Mouse (Mus musculus): ENCODE results near the gene Tcaim. TPM values are rescaled to one million over a fixed set of nuclear protein-coding genes. Genes with fewer than 3 reads are reported as not detected.
"Not testable (repeated sequence)": the region's sequence is repeated elsewhere in the genome, so short reads cannot be mapped to it uniquely, and the experiment has no call there.

Tcaim gene
- polyA plus RNA-seq, 1 experiment from 2014 or later: 5.7 TPM

GRCm38 (mm10) chr9:122843760-122844159, 38.4 kb downstream of the Tcaim start, which contains the start of gene Gm35549:
Gene Gm35549 (minus strand): TSS chr9:122844035.
- H3K27ac ChIP-seq (ENCODE audit: low read depth, low read length): no peak within 1 kb of the TSS
- no peak within 1 kb of the TSS for H3K4me2 ChIP-seq
- H3K9me3 ChIP-seq (ENCODE audit: control insufficient read depth, low read length): no peaks in the 10 kb centered on the region
- 77% methylated on average over 3 of the region's 3 CpGs for WGBS
- no peak within 1 kb of the TSS for H3K4me3 ChIP-seq (ENCODE audit: low read depth, low read length)
- DNase-seq (ENCODE audit: low spot score, missing footprints) (no peak), ATAC-seq (ENCODE audit: low FRiP score) (no peak)
- no peaks in the 10 kb centered on the region for H3K4me1 ChIP-seq (ENCODE audit: control insufficient read depth, insufficient read depth, low read length)
- no peak within 1 kb of the TSS for H3K9ac ChIP-seq (ENCODE audit: low read length)
- H3K36me3 ChIP-seq (ENCODE audit: control insufficient read depth, insufficient read depth, low read length): no peaks in the 10 kb centered on the region
- H3K27me3 ChIP-seq (ENCODE audit: control insufficient read depth, insufficient read depth, low read length): no peaks in the 10 kb centered on the region

DNA sequence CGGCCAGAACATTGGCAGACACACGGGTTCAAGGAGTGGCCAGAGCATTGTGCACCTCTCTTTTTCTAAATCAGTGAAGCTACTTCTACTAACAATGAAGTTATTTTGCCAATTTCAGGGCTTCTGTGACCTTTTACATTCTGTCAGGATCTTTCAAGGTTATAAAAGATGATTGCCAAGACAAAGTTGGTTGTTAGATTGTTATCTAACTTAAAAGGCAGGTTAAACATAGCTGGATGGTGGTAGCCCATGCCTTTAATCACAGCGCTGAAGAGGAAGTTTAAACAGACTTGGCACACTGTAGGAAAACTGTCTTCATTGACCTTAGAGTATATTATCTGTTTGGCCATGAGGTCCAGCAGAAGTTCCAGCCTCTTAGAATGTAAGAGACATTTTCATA, 40.3 kb downstream of the Tcaim start:
- H3K9ac ChIP-seq (ENCODE audit: low read length): no peak overlapping the region
- ATAC-seq (ENCODE audit: low FRiP score) (no peak), DNase-seq (ENCODE audit: low spot score, missing footprints) (no peak)
- H3K9me3 ChIP-seq (ENCODE audit: control insufficient read depth, low read length): no peaks in the 10 kb centered on the region
- WGBS: 89% methylated on average over 3 of the region's 3 CpGs
- peaks cover 8% of the 10 kb centered on the region; the same call in 1 of the 2 replicates for H3K36me3 ChIP-seq (ENCODE audit: control insufficient read depth, insufficient read depth, low read length)
- no peak overlapping the region for H3K4me3 ChIP-seq (ENCODE audit: low read depth, low read length)
- H3K4me2 ChIP-seq: no peak overlapping the region
- H3K4me1 ChIP-seq (ENCODE audit: control insufficient read depth, insufficient read depth, low read length): no peaks in the 10 kb centered on the region
- no peak overlapping the region for H3K27ac ChIP-seq (ENCODE audit: low read depth, low read length)
- no peaks in the 10 kb centered on the region for H3K27me3 ChIP-seq (ENCODE audit: control insufficient read depth, insufficient read depth, low read length)

DNA sequence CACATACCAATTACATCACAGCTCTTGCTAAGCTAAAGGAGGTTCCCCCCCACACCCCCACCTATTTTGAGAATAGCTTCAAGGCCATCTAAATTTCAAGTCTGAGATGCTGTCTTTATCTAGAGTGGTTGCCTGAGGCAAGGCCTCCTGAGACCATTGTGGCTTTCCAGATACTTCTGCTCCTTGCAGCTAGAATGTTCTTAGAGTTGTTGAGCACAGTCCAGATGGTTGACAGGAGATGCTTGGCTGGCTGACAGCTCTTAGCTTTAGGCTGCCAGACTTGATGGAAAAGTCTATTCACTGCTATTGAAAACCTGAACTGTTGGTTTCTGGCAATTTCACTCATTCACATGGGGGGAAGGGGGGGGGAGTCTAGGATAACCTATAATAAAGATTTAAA, 40.8 kb downstream of the Tcaim start:
- H3K4me2 ChIP-seq: no peak overlapping the region
- no peak for ATAC-seq (ENCODE audit: low FRiP score)
- H3K9ac ChIP-seq (ENCODE audit: low read length): no peak overlapping the region
- no peaks in the 10 kb centered on the region for H3K4me1 ChIP-seq (ENCODE audit: control insufficient read depth, insufficient read depth, low read length)
- no peak overlapping the region for H3K27ac ChIP-seq (ENCODE audit: low read depth, low read length)
- DNase-seq (ENCODE audit: low spot score, missing footprints): no peak
- no peaks in the 10 kb centered on the region for H3K27me3 ChIP-seq (ENCODE audit: control insufficient read depth, insufficient read depth, low read length)
- H3K9me3 ChIP-seq (ENCODE audit: control insufficient read depth, low read length): no peaks in the 10 kb centered on the region
- no peak overlapping the region for H3K4me3 ChIP-seq (ENCODE audit: low read depth, low read length)
- peaks cover 10% of the 10 kb centered on the region; the same call in 1 of the 2 replicates for H3K36me3 ChIP-seq (ENCODE audit: control insufficient read depth, insufficient read depth, low read length)

DNA sequence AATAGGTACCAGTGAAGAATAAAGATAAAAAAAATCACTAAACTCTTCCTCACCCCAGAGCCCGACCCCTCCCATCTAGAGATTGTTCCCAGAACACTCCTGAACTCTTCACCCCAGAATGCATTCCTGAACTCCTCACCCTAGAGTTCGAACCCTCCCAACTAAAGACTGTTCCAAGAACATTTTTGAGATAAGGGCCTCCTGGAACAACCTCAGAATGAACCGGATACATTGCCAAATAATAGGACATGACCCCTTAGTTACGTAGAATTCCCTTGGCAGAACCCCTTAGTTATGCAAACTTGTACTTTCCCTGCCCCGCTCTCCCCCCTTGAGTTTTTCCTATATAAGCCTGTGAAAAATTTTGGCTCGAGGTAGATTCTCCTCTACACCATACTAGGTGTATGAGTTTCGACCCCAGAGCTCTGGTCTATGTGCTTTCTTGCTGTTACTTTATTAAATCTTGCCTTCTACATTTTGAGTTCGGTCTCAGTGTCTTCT, 42.5 kb downstream of the Tcaim start:
- peaks cover 26% of the 10 kb centered on the region for H3K36me3 ChIP-seq (ENCODE audit: control insufficient read depth, insufficient read depth, low read length)
- DNase-seq (ENCODE audit: low spot score, missing footprints): not testable (repeated sequence)
- 97% methylated on average over 6 of the region's 8 CpGs for WGBS

GRCm38 (mm10) chr9:122854526-122854925, 49.2 kb downstream of the Tcaim start:
- no peak overlapping the region for H3K27ac ChIP-seq (ENCODE audit: low read depth, low read length)
- DNase-seq (ENCODE audit: low spot score, missing footprints) (no peak), ATAC-seq (ENCODE audit: low FRiP score) (no peak)
- H3K4me3 ChIP-seq (ENCODE audit: low read depth, low read length): no peak overlapping the region
- H3K4me2 ChIP-seq: no peak overlapping the region
- peaks cover 71% of the 10 kb centered on the region for H3K36me3 ChIP-seq (ENCODE audit: control insufficient read depth, insufficient read depth, low read length)
- no peaks in the 10 kb centered on the region for H3K4me1 ChIP-seq (ENCODE audit: control insufficient read depth, insufficient read depth, low read length)
- 92% methylated on average over 7 of the region's 7 CpGs for WGBS
- no peaks in the 10 kb centered on the region for H3K27me3 ChIP-seq (ENCODE audit: control insufficient read depth, insufficient read depth, low read length)
- no peaks in the 10 kb centered on the region; the same call in 1 of the 2 replicates for H3K9me3 ChIP-seq (ENCODE audit: control insufficient read depth, low read length)
- no peak overlapping the region for H3K9ac ChIP-seq (ENCODE audit: low read length)

More for the DNA sequence above, 42.5 kb downstream of the Tcaim start:
- not testable (repeated sequence) for H3K9ac ChIP-seq (ENCODE audit: low read length); H3K9me3 ChIP-seq (ENCODE audit: control insufficient read depth, low read length); H3K4me3 ChIP-seq (ENCODE audit: low read depth, low read length); H3K4me2 ChIP-seq; H3K27me3 ChIP-seq (ENCODE audit: control insufficient read depth, insufficient read depth, low read length); ATAC-seq (ENCODE audit: low FRiP score); H3K4me1 ChIP-seq (ENCODE audit: control insufficient read depth, insufficient read depth, low read length); H3K27ac ChIP-seq (ENCODE audit: low read depth, low read length)

DNA sequence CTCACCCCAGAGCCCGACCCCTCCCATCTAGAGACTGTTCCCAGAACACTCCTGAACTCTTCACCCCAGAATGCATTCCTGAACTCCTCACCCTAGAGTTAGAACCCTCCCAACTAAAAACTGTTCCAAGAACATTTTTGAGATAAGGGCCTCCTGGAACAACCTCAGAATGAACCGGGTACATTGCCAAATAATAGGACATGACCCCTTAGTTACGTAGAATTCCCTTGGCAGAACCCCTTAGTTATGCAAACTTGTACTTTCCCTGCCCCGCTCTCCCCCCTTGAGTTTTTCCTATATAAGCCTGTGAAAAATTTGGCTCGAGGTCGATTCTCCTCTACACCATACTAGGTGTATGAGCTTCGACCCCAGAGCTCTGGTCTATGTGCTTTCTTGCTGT, 49.8 kb downstream of the Tcaim start:
- H3K4me1 ChIP-seq (ENCODE audit: control insufficient read depth, insufficient read depth, low read length); ATAC-seq (ENCODE audit: low FRiP score); H3K27ac ChIP-seq (ENCODE audit: low read depth, low read length); H3K9ac ChIP-seq (ENCODE audit: low read length); H3K4me3 ChIP-seq (ENCODE audit: low read depth, low read length); H3K27me3 ChIP-seq (ENCODE audit: control insufficient read depth, insufficient read depth, low read length); H3K9me3 ChIP-seq (ENCODE audit: control insufficient read depth, low read length); H3K4me2 ChIP-seq; DNase-seq (ENCODE audit: low spot score, missing footprints): not testable (repeated sequence)
- H3K36me3 ChIP-seq (ENCODE audit: control insufficient read depth, insufficient read depth, low read length): peaks cover 73% of the 10 kb centered on the region
- WGBS: 95% methylated on average over 2 of the region's 7 CpGs

- Histone ChIP-seq H3K27ac (ENCODE audit: low read depth, low read length) (no peak overlapping the region), H3K27me3 (ENCODE audit: control insufficient read depth, insufficient read depth, low read length) (no peaks in the 10 kb centered on the region), H3K4me2 (no peak overlapping the region), H3K36me3 (ENCODE audit: control insufficient read depth, insufficient read depth, low read length) (peaks cover 78% of the 10 kb centered on the region), H3K9me3 (ENCODE audit: control insufficient read depth, low read length) (peaks cover 5% of the 10 kb centered on the region; the same call in 1 of the 2 replicates), H3K9ac (ENCODE audit: low read length) (no peak overlapping the region), H3K4me1 (ENCODE audit: control insufficient read depth, insufficient read depth, low read length) (no peaks in the 10 kb centered on the region), H3K4me3 (ENCODE audit: low read depth, low read length) (no peak overlapping the region)
- no peak for ATAC-seq (ENCODE audit: low FRiP score)
- WGBS: 96% methylated on average over 4 of the region's 4 CpGs
- DNase-seq (ENCODE audit: low spot score, missing footprints): no peak
Observed at GRCm38 (mm10) chr9:122855617-122856016, 50.3 kb downstream of the Tcaim start.

GRCm38 (mm10) chr9:122856716-122857115, 51.4 kb downstream of the Tcaim start:
- WGBS: 97% methylated on average over 3 of the region's 3 CpGs
- ATAC-seq (ENCODE audit: low FRiP score): no peak

DNA sequence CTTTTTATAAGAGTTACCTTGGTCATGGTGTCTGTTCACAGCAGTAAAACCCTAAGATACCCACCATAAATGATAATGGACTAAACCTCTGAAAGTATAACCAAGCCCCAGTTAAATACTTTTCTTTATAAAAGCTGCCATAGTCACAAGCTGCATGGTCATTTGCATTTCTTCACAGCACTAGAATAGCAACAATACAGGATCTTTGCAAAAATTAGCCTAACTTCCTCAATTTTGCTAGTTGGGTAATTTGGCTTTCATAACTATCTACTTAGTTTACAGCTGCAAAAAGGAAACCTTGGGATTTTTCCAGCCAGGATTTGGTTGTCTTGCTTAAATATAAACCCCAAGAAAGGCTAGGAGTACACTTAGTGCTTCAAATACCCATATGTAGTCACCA, 55.4 kb downstream of the Tcaim start:
- no peak for ATAC-seq (ENCODE audit: low FRiP score)
- H3K9me3 ChIP-seq (ENCODE audit: control insufficient read depth, low read length): peaks cover 13% of the 10 kb centered on the region; the same call in 1 of the 2 replicates

More at GRCm38 (mm10) chr9:122856716-122857115, 51.4 kb downstream of the Tcaim start:
- Histone ChIP-seq H3K27me3 (ENCODE audit: control insufficient read depth, insufficient read depth, low read length) (no peaks in the 10 kb centered on the region), H3K27ac (ENCODE audit: low read depth, low read length) (no peak overlapping the region), H3K9ac (ENCODE audit: low read length) (no peak overlapping the region), H3K4me2 (no peak overlapping the region), H3K9me3 (ENCODE audit: control insufficient read depth, low read length) (peaks cover 13% of the 10 kb centered on the region; the same call in 1 of the 2 replicates), H3K4me1 (ENCODE audit: control insufficient read depth, insufficient read depth, low read length) (no peaks in the 10 kb centered on the region), H3K4me3 (ENCODE audit: low read depth, low read length) (no peak overlapping the region), H3K36me3 (ENCODE audit: control insufficient read depth, insufficient read depth, low read length) (peaks cover 82% of the 10 kb centered on the region)
- no peak for DNase-seq (ENCODE audit: low spot score, missing footprints)

More for the DNA sequence above, 55.4 kb downstream of the Tcaim start:
- Histone ChIP-seq H3K27ac (ENCODE audit: low read depth, low read length) (no peak overlapping the region), H3K4me1 (ENCODE audit: control insufficient read depth, insufficient read depth, low read length) (peaks cover 8% of the 10 kb centered on the region), H3K4me3 (ENCODE audit: low read depth, low read length) (no peak overlapping the region), H3K27me3 (ENCODE audit: control insufficient read depth, insufficient read depth, low read length) (no peaks in the 10 kb centered on the region), H3K36me3 (ENCODE audit: control insufficient read depth, insufficient read depth, low read length) (peaks cover 57% of the 10 kb centered on the region), H3K4me2 (no peak overlapping the region), H3K9ac (ENCODE audit: low read length) (no peak overlapping the region)
- no peak for DNase-seq (ENCODE audit: low spot score, missing footprints)

All from midbrain, embryonic 11.5 days (tissue).